Mouse (Mus musculus) brain, embryonic 14.5 days (tissue): ENCODE results near the gene Them7.

Experiments
- CTCF ChIP-seq: fragments of 200-500 bp; IDR thresholded peaks from 2 replicates; pipeline ENCODE4 v1.5.1; 2012; ENCODE audit warnings: inconsistent platforms, mild to moderate bottlenecking, moderate library complexity, borderline replicate concordance; ENCODE audit not compliant: insufficient read depth, insufficient read length; ENCODE audit errors: extremely low read depth
- POLR2A ChIP-seq: fragments of 200-500 bp; IDR thresholded peaks from 2 replicates; pipeline ENCODE4 v1.6.1; 2012; ENCODE audit warnings: mild to moderate bottlenecking, inconsistent platforms, borderline replicate concordance; ENCODE audit not compliant: poor library complexity, insufficient read depth, insufficient read length, severe bottlenecking; ENCODE audit errors: extremely low read depth

- no peak for TF ChIP-seq CTCF
- no peak for TF ChIP-seq POLR2A
Measured at GRCm38 (mm10) chr2:105242940-105243339, 18.8 kb downstream of the Them7 start.
